8 mouse cellular contexts compared by ENCODE assay signal in genomic region chr8:46010306-46010705, GRCm38 (mm10). TPM values are rescaled to one million over a fixed set of nuclear protein-coding genes. Genes with fewer than 3 reads are reported as not detected.
DNase-seq lines count a peak whose midpoint lies in the region; ATAC-seq and TF ChIP-seq lines count a peak whose summit lies in the region.

No protein-coding gene starts in this region.

- no peak for TF ChIP-seq CTCF in olfactory bulb, adult 2 months (IDR thresholded peaks at IDR 0.05; ENCODE audit: insufficient read depth, low read depth, low read length)

- peak overlapping the region; percentile 45 for H3K4me2 ChIP-seq in lung, embryonic 15.5 days
- H3K4me2 ChIP-seq in forebrain, embryonic 16.5 days (ENCODE audit: low read length), result peak overlapping the region; percentile 20
- H3K4me2 ChIP-seq in limb, embryonic 11.5 days (ENCODE audit: low read depth, severe bottlenecking), result peak overlapping the region; percentile 7

- H3K4me1 ChIP-seq in lung, embryonic 15.5 days, result peaks cover 15% of the 10 kb centered on the region
- H3K4me1 ChIP-seq in forebrain, embryonic 16.5 days (replicated peaks; ENCODE audit: control insufficient read depth, insufficient read depth, low read length), result no peaks in the 10 kb centered on the region; the same call in 1 of the 2 replicates
- H3K4me1 ChIP-seq in limb, embryonic 11.5 days (ENCODE audit: control insufficient read depth, insufficient read depth, low read length), result peaks cover 11% of the 10 kb centered on the region
- peaks cover 4% of the 10 kb centered on the region for H3K4me1 ChIP-seq in olfactory bulb, adult 2 months (ENCODE audit: control insufficient read depth, insufficient read depth, low read length)

- no peaks in the 10 kb centered on the region for H3K9me3 ChIP-seq in lung, embryonic 15.5 days
- H3K9me3 ChIP-seq in forebrain, embryonic 16.5 days (ENCODE audit: control insufficient read depth, low read length), result no peaks in the 10 kb centered on the region
- H3K9me3 ChIP-seq in limb, embryonic 11.5 days (ENCODE audit: control insufficient read depth, low read length), result no peaks in the 10 kb centered on the region

- ATAC-seq in lung, embryonic 15.5 days (ENCODE audit: borderline replicate concordance, extremely low read depth, low FRiP score, low TSS enrichment), result peak; percentile 58; the same call in 1 of the 2 replicates
- peak; percentile 50 for ATAC-seq in forebrain, embryonic 16.5 days
- no peak for ATAC-seq in limb, embryonic 11.5 days (ENCODE audit: insufficient number of reproducible peaks, low FRiP score, low TSS enrichment, low read depth)
- no peak for ATAC-seq in activated CD4-positive, CD25-positive, alpha-beta regulatory T cell, adult 4 months

- H3K36me3 ChIP-seq in lung, embryonic 15.5 days, result no peaks in the 10 kb centered on the region
- no peaks in the 10 kb centered on the region for H3K36me3 ChIP-seq in forebrain, embryonic 16.5 days (ENCODE audit: control insufficient read depth, insufficient read depth)
- H3K36me3 ChIP-seq in limb, embryonic 11.5 days (ENCODE audit: control insufficient read depth, insufficient read depth, low read length), result no peaks in the 10 kb centered on the region

- 60% methylated on average over 2 of the region's 2 CpGs for WGBS in lung, embryonic 15.5 days
- WGBS in forebrain, embryonic 16.5 days, result 45% methylated on average over 2 of the region's 2 CpGs
- 49% methylated on average over 2 of the region's 2 CpGs for WGBS in limb, embryonic 11.5 days
- 60% methylated on average over 2 of the region's 2 CpGs for WGBS in olfactory bulb, adult 2 months

- DNase-seq in lung, postnatal 25 days (ENCODE audit: low spot score), result no peak
- DNase-seq in limb, embryonic 11.5 days (ENCODE audit: low spot score), result no peak
- no peak for DNase-seq in cerebellum, adult 11-12 months
- no peak for DNase-seq in spleen, adult 18-20 months

- no peaks in the 10 kb centered on the region for H3K27me3 ChIP-seq in lung, embryonic 15.5 days
- H3K27me3 ChIP-seq in forebrain, embryonic 16.5 days (replicated peaks; ENCODE audit: control insufficient read depth, insufficient read depth, low read length), result no peaks in the 10 kb centered on the region
- H3K27me3 ChIP-seq in limb, embryonic 11.5 days (ENCODE audit: control insufficient read depth, insufficient read depth, low read length), result no peaks in the 10 kb centered on the region

- TF ChIP-seq POLR2A in olfactory bulb, adult 2 months (IDR thresholded peaks at IDR 0.05; ENCODE audit: insufficient read depth, low read depth, low read length), result no peak

- peak overlapping the region; percentile 68 for H3K27ac ChIP-seq in lung, embryonic 15.5 days
- H3K27ac ChIP-seq in forebrain, embryonic 16.5 days (ENCODE audit: low read length), result no peak overlapping the region
- no peak overlapping the region for H3K27ac ChIP-seq in limb, embryonic 11.5 days (replicated peaks; ENCODE audit: low read depth, low read length)
- H3K27ac ChIP-seq in olfactory bulb, adult 2 months (ENCODE audit: insufficient read depth, low read depth, low read length), result peak overlapping the region; percentile 71

- 0 out of 2 replicates have a peak overlapping the region, but pooled peaks have one; percentile 9 for H3K4me3 ChIP-seq in lung, embryonic 15.5 days
- no peak overlapping the region for H3K4me3 ChIP-seq in forebrain, embryonic 16.5 days (replicated peaks; ENCODE audit: low read length)
- peak overlapping the region; percentile 8; the same call in 1 of the 2 replicates for H3K4me3 ChIP-seq in limb, embryonic 11.5 days (ENCODE audit: low read depth, low read length)
- H3K4me3 ChIP-seq in olfactory bulb, adult 2 months (ENCODE audit: insufficient read depth, low read depth, low read length), result no peak overlapping the region

- H3K9ac ChIP-seq in lung, embryonic 15.5 days, result no peak overlapping the region
- H3K9ac ChIP-seq in forebrain, embryonic 16.5 days (replicated peaks; ENCODE audit: low read depth, low read length), result no peak overlapping the region
- H3K9ac ChIP-seq in limb, embryonic 11.5 days (ENCODE audit: low read length), result no peak overlapping the region

RNA-seq across cellular contexts. Expression of gene Ankrd37, which starts 4.8 kb away (rescaled TPM):
- polyA plus RNA-seq in lung, embryonic 15.5 days (2015; fragmentation: Nextera tagmentation; extraction: Ambion mirVana), result 33.4 and 44.7 TPM in 2 replicates
- polyA plus RNA-seq in forebrain, embryonic 16.5 days (2015; fragmentation: Nextera tagmentation; extraction: Ambion mirVana), result 24.0 and 26.1 TPM in 2 replicates
- polyA plus RNA-seq in limb, embryonic 11.5 days (2014; fragmentation: Nextera tagmentation; extraction: Ambion mirVana), result 14.3 and 15.0 TPM in 2 replicates
- not detected in 2 replicates for polyA plus RNA-seq in olfactory bulb, adult 2 months (2012; ENCODE audit: insufficient read depth, insufficient read length, low replicate concordance, missing spikeins)
- 10 to 100 TPM; 11.8 to 13.0 TPM for polyA plus RNA-seq in activated CD4-positive, CD25-positive, alpha-beta regulatory T cell, adult 4 months (2017; shearing (Covaris generic))

RNA-seq across cellular contexts. Expression of gene Lrp2bp, which starts 11.2 kb away (rescaled TPM):
- polyA plus RNA-seq in lung, embryonic 15.5 days (2015; fragmentation: Nextera tagmentation; extraction: Ambion mirVana), result 0.64 and 0.92 TPM in 2 replicates
- polyA plus RNA-seq in forebrain, embryonic 16.5 days (2015; fragmentation: Nextera tagmentation; extraction: Ambion mirVana), result 0.24 and 0.72 TPM in 2 replicates
- 0.36 and 0.45 TPM in 2 replicates for polyA plus RNA-seq in limb, embryonic 11.5 days (2014; fragmentation: Nextera tagmentation; extraction: Ambion mirVana)
- polyA plus RNA-seq in olfactory bulb, adult 2 months (2012; ENCODE audit: insufficient read depth, insufficient read length, low replicate concordance, missing spikeins), result not detected in 2 replicates
- polyA plus RNA-seq in activated CD4-positive, CD25-positive, alpha-beta regulatory T cell, adult 4 months (2017; shearing (Covaris generic)), result under 1 TPM in 1 of 2 experiments, not detected in 1; 0.62 TPM

RNA-seq across cellular contexts. Expression of gene Ufsp2, which starts 35.0 kb away (rescaled TPM):
- 78.4 and 80.1 TPM in 2 replicates for polyA plus RNA-seq in lung, embryonic 15.5 days (2015; fragmentation: Nextera tagmentation; extraction: Ambion mirVana)
- polyA plus RNA-seq in forebrain, embryonic 16.5 days (2015; fragmentation: Nextera tagmentation; extraction: Ambion mirVana), result 57.8 and 59.8 TPM in 2 replicates
- polyA plus RNA-seq in limb, embryonic 11.5 days (2014; fragmentation: Nextera tagmentation; extraction: Ambion mirVana), result 59.6 and 59.7 TPM in 2 replicates
- polyA plus RNA-seq in olfactory bulb, adult 2 months (2012; ENCODE audit: insufficient read depth, insufficient read length, low replicate concordance, missing spikeins), result not detected in 2 replicates
- 10 to 100 TPM; 61.5 to 66.8 TPM for polyA plus RNA-seq in activated CD4-positive, CD25-positive, alpha-beta regulatory T cell, adult 4 months (2017; shearing (Covaris generic))

RNA-seq across cellular contexts. Expression of gene 1700029J07Rik, which starts 35.3 kb away (rescaled TPM):
- 3.3 and 4.3 TPM in 2 replicates for polyA plus RNA-seq in lung, embryonic 15.5 days (2015; fragmentation: Nextera tagmentation; extraction: Ambion mirVana)
- 5.0 and 5.2 TPM in 2 replicates for polyA plus RNA-seq in forebrain, embryonic 16.5 days (2015; fragmentation: Nextera tagmentation; extraction: Ambion mirVana)
- 2.4 and 3.1 TPM in 2 replicates for polyA plus RNA-seq in limb, embryonic 11.5 days (2014; fragmentation: Nextera tagmentation; extraction: Ambion mirVana)
- not detected in 2 replicates for polyA plus RNA-seq in olfactory bulb, adult 2 months (2012; ENCODE audit: insufficient read depth, insufficient read length, low replicate concordance, missing spikeins)
- polyA plus RNA-seq in activated CD4-positive, CD25-positive, alpha-beta regulatory T cell, adult 4 months (2017; shearing (Covaris generic)), result 1 to 10 TPM; 1.0 to 1.2 TPM

Comparison
In these comparisons a context has a peak if more than half of its experiments do, and no peak if none do; other contexts are left out.
1. ATAC-seq: peak in lung, embryonic 15.5 days (single experiment) and forebrain, embryonic 16.5 days (single experiment); none in limb, embryonic 11.5 days (single experiment) and activated CD4-positive, CD25-positive, alpha-beta regulatory T cell, adult 4 months (single experiment).
2. H3K27ac ChIP-seq: peak in lung, embryonic 15.5 days (single experiment) and olfactory bulb, adult 2 months (single experiment); none in forebrain, embryonic 16.5 days (single experiment) and limb, embryonic 11.5 days (single experiment).
3. H3K4me3 ChIP-seq: peak in lung, embryonic 15.5 days (single experiment) and limb, embryonic 11.5 days (single experiment); none in forebrain, embryonic 16.5 days (single experiment) and olfactory bulb, adult 2 months (single experiment).
4. RNA of gene Ankrd37, which starts 4.8 kb away (polyA plus RNA-seq): 33.4 to 44.7 TPM in lung, embryonic 15.5 days, 24.0 to 26.1 TPM in forebrain, embryonic 16.5 days, 14.3 to 15.0 TPM in limb, embryonic 11.5 days and 11.8 to 13.0 TPM in activated CD4-positive, CD25-positive, alpha-beta regulatory T cell, adult 4 months; not detected in olfactory bulb, adult 2 months; every median in the first group is over 10 times any median in the second.
5. Peak in every context shown above with its lines, with median percentiles within 50 percentile points of each other: H3K4me2 ChIP-seq.